Mouse (Mus musculus): Measurements from ENCODE around the gene Ager.

Gene Ager

GRCm38 (mm10) chr17:34585877-34586771, 11.5 kb upstream of the Ager start:
- peak; percentile 13 for DNase-seq (ENCODE audit: low read depth, low spot score)

GRCm38 (mm10) chr17:34586796-34587422, 10.8 kb upstream of the Ager start:
- peak; percentile 81 for DNase-seq (ENCODE audit: low read depth, low spot score)

- DNase-seq (ENCODE audit: low read depth, low spot score) = peak; percentile 97
These were observed 10.2 kb upstream of the Ager start for GRCm38 (mm10) chr17:34587423-34587811.

- no peak for DNase-seq (ENCODE audit: low read depth, low spot score)
These were observed 9.8 kb upstream of the Ager start for GRCm38 (mm10) chr17:34587814-34588213.

- DNase-seq (ENCODE audit: low read depth, low spot score) = peak; percentile 35
These were observed 8.9 kb upstream of the Ager start for GRCm38 (mm10) chr17:34588767-34589166.

- peak; percentile 17 for DNase-seq (ENCODE audit: low read depth, low spot score)
These were observed 8.5 kb upstream of the Ager start for GRCm38 (mm10) chr17:34589206-34589605.

GRCm38 (mm10) chr17:34589681-34590101, 8.0 kb upstream of the Ager start, which contains the start of gene Gpsm3:
TSS of gene Gpsm3 (plus strand) at chr17:34589806.
- peak; percentile 77 for DNase-seq (ENCODE audit: low read depth, low spot score)

GRCm38 (mm10) chr17:34590154-34590987, 7.3 kb upstream of the Ager start:
- no peak for DNase-seq (ENCODE audit: low read depth, low spot score)

- peak; percentile 35 for DNase-seq (ENCODE audit: low read depth, low spot score)
These were observed 6.4 kb upstream of the Ager start, which contains the start of gene Pbx2 for GRCm38 (mm10) chr17:34591029-34591993. TSS of gene Pbx2 (plus strand) at chr17:34591266.

GRCm38 (mm10) chr17:34591994-34592375, 5.7 kb upstream of the Ager start:
- DNase-seq (ENCODE audit: low read depth, low spot score) = peak; percentile 89

GRCm38 (mm10) chr17:34592581-34593549, 4.8 kb upstream of the Ager start:
- peak; percentile 20 for DNase-seq (ENCODE audit: low read depth, low spot score)

- no peak for DNase-seq (ENCODE audit: low read depth, low spot score)
These were observed 3.7 kb upstream of the Ager start for GRCm38 (mm10) chr17:34593752-34594525.

GRCm38 (mm10) chr17:34596098-34596497, 1.6 kb upstream of the Ager start:
- no peak for DNase-seq (ENCODE audit: low read depth, low spot score)

- no peak for DNase-seq (ENCODE audit: low read depth, low spot score)
These were observed 2.2 kb downstream of the Ager start for GRCm38 (mm10) chr17:34599891-34600290.

- no peak for DNase-seq (ENCODE audit: low read depth, low spot score)
These were observed 4.1 kb downstream of the Ager start for GRCm38 (mm10) chr17:34601796-34602195.

GRCm38 (mm10) chr17:34603375-34604060, 5.9 kb downstream of the Ager start, which contains the start of gene Rnf5:
TSS of gene Rnf5 (minus strand) at chr17:34603690.
- DNase-seq (ENCODE audit: low read depth, low spot score) = peak; percentile 100

- DNase-seq (ENCODE audit: low read depth, low spot score) = peak; percentile 100
These were observed 6.4 kb downstream of the Ager start, which contains the start of gene Agpat1 for GRCm38 (mm10) chr17:34604061-34604508. TSS of gene Agpat1 (plus strand) at chr17:34604262.
